Mouse (Mus musculus) neural tube, embryonic 15.5 days (tissue): Measurements from ENCODE around the gene Olfr955. TPM values are rescaled to one million over a fixed set of nuclear protein-coding genes. Genes with fewer than 3 reads are reported as not detected.

Experiments
- ATAC-seq: fragments of 200-750 bp; cut with Nextera tagmentation; 2 replicates; pipeline ENCODE4 v1.8.0; 2017; ENCODE audit warnings: mild to moderate bottlenecking, moderate TSS enrichment, moderate library complexity; ENCODE audit not compliant: low FRiP score
- H3K27ac ChIP-seq: fragments of 300-500 bp; sonication (generic); replicated peaks from 2 replicates; pipeline ENCODE4 v1.5.1; 2015; ENCODE audit warnings: mild to moderate bottlenecking, inconsistent platforms
- H3K27me3 ChIP-seq: fragments of 300-500 bp; sonication (generic); replicated peaks from 2 replicates; pipeline ENCODE4 v1.6.1; 2015; ENCODE audit warnings: inconsistent platforms
- H3K36me3 ChIP-seq: fragments of 300-500 bp; sonication (generic); 2 replicates; pipeline ENCODE4 v1.6.1; 2015; ENCODE audit warnings: inconsistent platforms
- H3K4me1 ChIP-seq: fragments of 300-500 bp; sonication (generic); 2 replicates; pipeline ENCODE4 v1.6.1; 2015; ENCODE audit warnings: inconsistent platforms
- H3K4me2 ChIP-seq: fragments of 300-500 bp; sonication (generic); 2 replicates; pipeline ENCODE4 v1.6.1; 2015; ENCODE audit warnings: inconsistent platforms, mild to moderate bottlenecking, moderate library complexity
- H3K4me3 ChIP-seq: fragments of 300-500 bp; sonication (generic); replicated peaks from 2 replicates; pipeline ENCODE4 v1.5.1; 2015; ENCODE audit warnings: mild to moderate bottlenecking, inconsistent platforms
- H3K9ac ChIP-seq: fragments of 300-500 bp; sonication (generic); replicated peaks from 2 replicates; pipeline ENCODE4 v1.6.1; 2015; ENCODE audit warnings: mild to moderate bottlenecking, inconsistent platforms
- H3K9me3 ChIP-seq: fragments of 300-500 bp; sonication (generic); replicated peaks from 2 replicates; pipeline ENCODE4 v1.6.1; 2016; ENCODE audit warnings: inconsistent platforms
- WGBS: fragments of 180-500 bp; shearing (Covaris S2); methylation state at CpG from one replicate; pipeline ENCODE4 v1.1.7; 2015; ENCODE audit warnings: mixed read lengths; 5-methylcytosine and 5-hydroxymethylcytosine counted together
- polyA plus RNA-seq: library from polyadenylated mRNA; unstranded; fragments of >200 nt; fragmentation: Nextera tagmentation; extraction: Ambion mirVana; gene quantifications from 2 replicates; pipeline ENCODE4 v1.2.1, GENCODE M21; 2015

Gene Olfr955
- polyA plus RNA-seq = not detected in 2 replicates

DNA sequence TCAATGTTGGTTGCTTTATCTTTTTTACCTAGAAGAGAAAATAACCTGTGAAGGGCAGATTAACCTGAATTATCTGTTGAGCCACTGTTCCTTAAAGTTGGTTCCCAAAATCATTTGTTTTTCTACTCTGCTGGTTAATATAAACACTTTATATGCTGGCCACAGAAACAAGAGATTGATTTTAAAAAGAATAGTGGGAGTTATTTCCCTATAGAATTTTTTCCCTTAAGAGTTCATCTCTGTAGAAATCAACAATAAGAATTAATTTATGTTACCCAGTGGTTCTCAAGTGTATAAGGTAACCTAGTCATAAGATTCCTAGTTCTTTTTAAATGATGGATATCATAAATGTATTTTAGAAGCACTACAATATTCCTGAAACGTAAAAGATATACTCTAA, at the start of gene Olfr955:
Olfr955 (minus strand) TSS at position 101 of the 400 bp plus-strand sequence.
- Histone ChIP-seq H3K9me3 (no peaks in the 10 kb centered on the region), H3K27me3 (no peaks in the 10 kb centered on the region), H3K4me3 (no peak within 1 kb of the TSS), H3K36me3 (no peaks in the 10 kb centered on the region), H3K4me1 (no peaks in the 10 kb centered on the region), H3K4me2 (no peak within 1 kb of the TSS), H3K27ac (no peak within 1 kb of the TSS), H3K9ac (no peak within 1 kb of the TSS)
- WGBS = 54% methylated on average over 1 of the region's 1 CpGs
- no peak for ATAC-seq

- no peak for ATAC-seq
- Histone ChIP-seq H3K36me3 (no peaks in the 10 kb centered on the region), H3K27ac (no peak overlapping the region), H3K4me1 (no peaks in the 10 kb centered on the region), H3K4me3 (no peak overlapping the region), H3K9ac (no peak overlapping the region), H3K9me3 (no peaks in the 10 kb centered on the region), H3K27me3 (no peaks in the 10 kb centered on the region), H3K4me2 (no peak overlapping the region)
Measured at GRCm38 (mm10) chr9:39518595-39518994, 46.9 kb upstream of the Olfr955 start.

DNA sequence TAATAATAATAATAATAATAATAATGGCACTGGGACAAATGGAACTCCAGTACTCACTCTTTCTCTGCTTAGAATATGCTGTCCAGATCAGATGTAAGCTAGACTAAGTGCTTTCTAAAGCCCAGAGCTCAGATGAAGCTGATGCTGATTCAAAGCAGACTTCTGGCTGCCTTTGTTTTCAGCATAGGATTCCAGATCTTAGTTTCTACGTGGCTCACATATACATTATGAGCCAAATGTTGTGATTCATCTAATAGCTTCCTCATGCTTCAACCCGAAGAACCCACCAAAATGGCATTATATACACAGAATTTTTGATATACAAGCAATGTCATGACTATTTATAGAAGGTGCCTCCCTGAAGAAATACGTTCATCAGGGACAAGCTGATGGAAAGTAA, 43.8 kb upstream of the Olfr955 start, which contains the start of gene Olfr957:
Olfr957 (minus strand) TSS at position 279 of the 400 bp plus-strand sequence.
- no peaks in the 10 kb centered on the region for H3K36me3 ChIP-seq
- ATAC-seq = no peak
- no peaks in the 10 kb centered on the region for H3K9me3 ChIP-seq
- H3K27me3 ChIP-seq = no peaks in the 10 kb centered on the region
- H3K4me1 ChIP-seq = no peaks in the 10 kb centered on the region
- H3K9ac ChIP-seq = no peak within 1 kb of the TSS
- H3K4me2 ChIP-seq = no peak within 1 kb of the TSS
- no peak within 1 kb of the TSS for H3K4me3 ChIP-seq
- 84% methylated on average over 3 of the region's 3 CpGs for WGBS
- H3K27ac ChIP-seq = no peak within 1 kb of the TSS

DNA sequence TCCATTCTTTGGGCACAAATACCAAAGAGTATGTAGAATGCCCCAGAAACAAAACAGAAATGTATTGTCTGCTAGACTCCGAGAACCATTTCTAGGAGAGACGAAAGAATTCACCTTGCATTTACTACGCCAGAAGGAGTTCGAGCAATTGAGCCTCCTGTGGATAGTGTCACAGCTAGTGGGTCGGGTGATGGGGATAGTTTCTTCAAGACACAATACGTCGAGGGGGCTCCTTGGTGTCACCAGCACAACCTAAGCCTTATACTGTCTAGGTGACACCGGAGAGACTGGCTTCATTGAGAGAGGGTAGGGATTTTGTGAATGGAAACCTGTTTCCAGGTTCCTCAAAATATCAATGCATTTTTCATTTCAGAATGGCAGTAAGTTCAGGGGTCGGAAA, 37.7 kb upstream of the Olfr955 start:
- H3K9ac ChIP-seq = no peak overlapping the region
- H3K4me1 ChIP-seq = no peaks in the 10 kb centered on the region
- no peak overlapping the region for H3K4me3 ChIP-seq
- no peaks in the 10 kb centered on the region for H3K36me3 ChIP-seq
- no peak overlapping the region for H3K27ac ChIP-seq
- no peaks in the 10 kb centered on the region for H3K9me3 ChIP-seq
- H3K27me3 ChIP-seq = no peaks in the 10 kb centered on the region
- no peak overlapping the region for H3K4me2 ChIP-seq
- ATAC-seq = 0 out of 2 replicates have a peak, but pooled peaks have one; percentile 57
- 82% methylated on average over 9 of the region's 9 CpGs for WGBS

DNA sequence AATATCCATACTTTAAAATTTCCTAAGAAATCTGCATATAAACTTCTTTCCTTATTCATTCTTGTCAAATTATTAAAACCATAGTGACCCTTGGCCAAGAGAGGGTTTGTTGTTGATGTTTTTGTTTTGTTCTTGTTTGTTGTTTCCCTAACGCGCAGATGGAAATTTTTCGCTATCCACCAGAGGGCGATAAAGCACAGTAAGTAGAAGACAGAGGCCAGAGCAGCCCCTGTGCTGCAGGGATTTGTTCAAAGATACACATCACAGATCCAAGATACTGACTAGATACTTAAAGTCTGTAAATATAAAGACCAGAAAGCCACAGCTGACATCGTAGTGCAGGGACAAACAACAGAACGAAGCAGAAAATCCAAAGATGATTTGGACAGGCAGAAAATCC, 37.3 kb upstream of the Olfr955 start:
- no peaks in the 10 kb centered on the region for H3K36me3 ChIP-seq
- H3K4me2 ChIP-seq = no peak overlapping the region
- H3K9me3 ChIP-seq = no peaks in the 10 kb centered on the region
- 9% methylated on average over 6 of the region's 6 CpGs for WGBS
- no peaks in the 10 kb centered on the region for H3K4me1 ChIP-seq
- H3K9ac ChIP-seq = no peak overlapping the region
- ATAC-seq = peak; percentile 85; the same call in 1 of the 2 replicates
- no peak overlapping the region for H3K27ac ChIP-seq
- H3K27me3 ChIP-seq = no peaks in the 10 kb centered on the region
- H3K4me3 ChIP-seq = no peak overlapping the region

GRCm38 (mm10) chr9:39493895-39494294, 22.2 kb upstream of the Olfr955 start, which contains the start of gene Olfr44:
Gene Olfr44 (minus strand): TSS chr9:39493995.
- Histone ChIP-seq H3K9ac (no peak within 1 kb of the TSS), H3K4me2 (no peak within 1 kb of the TSS), H3K4me1 (no peaks in the 10 kb centered on the region), H3K9me3 (no peaks in the 10 kb centered on the region), H3K27ac (no peak within 1 kb of the TSS), H3K27me3 (no peaks in the 10 kb centered on the region), H3K36me3 (no peaks in the 10 kb centered on the region), H3K4me3 (no peak within 1 kb of the TSS)
- ATAC-seq = no peak
- 95% methylated on average over 2 of the region's 2 CpGs for WGBS

DNA sequence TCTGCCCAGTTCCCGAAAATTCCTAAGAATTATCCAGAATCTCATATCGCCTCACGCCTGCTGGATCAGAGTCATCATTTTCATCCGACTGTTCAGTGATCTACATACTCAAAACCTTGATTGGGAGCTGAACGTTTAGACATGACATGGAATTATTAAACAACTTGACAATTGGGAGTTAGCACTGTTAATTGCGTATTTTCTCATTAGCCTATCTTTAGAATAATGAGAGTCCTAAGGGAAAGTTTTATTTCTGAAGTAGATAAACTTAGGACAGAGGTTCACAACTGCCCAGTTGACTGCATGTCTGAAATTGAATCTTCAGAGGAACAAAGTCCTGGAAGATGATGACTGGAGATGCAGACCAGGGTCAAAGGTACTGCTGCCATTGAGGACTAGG, 15.3 kb downstream of the Olfr955 start, which contains the start of gene Olfr954:
Olfr954 (plus strand) TSS at position 301 of the 400 bp plus-strand sequence.
- Histone ChIP-seq H3K27ac (no peak within 1 kb of the TSS), H3K36me3 (no peaks in the 10 kb centered on the region), H3K27me3 (no peaks in the 10 kb centered on the region), H3K9ac (no peak within 1 kb of the TSS), H3K4me1 (no peaks in the 10 kb centered on the region), H3K9me3 (no peaks in the 10 kb centered on the region), H3K4me2 (no peak within 1 kb of the TSS), H3K4me3 (no peak within 1 kb of the TSS)
- no peak for ATAC-seq
- WGBS = 90% methylated on average over 6 of the region's 6 CpGs

GRCm38 (mm10) chr9:39427048-39427447, 44.7 kb downstream of the Olfr955 start, which contains the start of gene Olfr952:
Gene Olfr952 (minus strand): TSS chr9:39427148.
- Histone ChIP-seq H3K27ac (no peak within 1 kb of the TSS), H3K27me3 (no peaks in the 10 kb centered on the region), H3K4me3 (no peak within 1 kb of the TSS), H3K9ac (no peak within 1 kb of the TSS), H3K9me3 (no peaks in the 10 kb centered on the region), H3K4me2 (no peak within 1 kb of the TSS), H3K36me3 (no peaks in the 10 kb centered on the region), H3K4me1 (no peaks in the 10 kb centered on the region)
- ATAC-seq = no peak

Other genes starting within 250 kb of the Olfr955 start
- not detected in 2 replicates for gene Olfr1537, start 221.9 kb downstream of the Olfr955 start, polyA plus RNA-seq
- not detected in 2 replicates for gene Olfr945, start 195.1 kb downstream of the Olfr955 start, polyA plus RNA-seq
- gene Olfr948, start 145.9 kb downstream of the Olfr955 start, polyA plus RNA-seq = not detected in 2 replicates
- gene Olfr951, start 84.5 kb downstream of the Olfr955 start, polyA plus RNA-seq = not detected in 2 replicates
- not detected in 2 replicates for gene Olfr952, start 44.8 kb downstream of the Olfr955 start, polyA plus RNA-seq
- not detected in 2 replicates for gene Olfr954, start 15.2 kb downstream of the Olfr955 start, polyA plus RNA-seq
- not detected in 2 replicates for gene Olfr44, start 22.1 kb upstream of the Olfr955 start, polyA plus RNA-seq
- gene Olfr957, start 43.9 kb upstream of the Olfr955 start, polyA plus RNA-seq = not detected in 2 replicates
- gene Olfr958, start 82.1 kb upstream of the Olfr955 start, polyA plus RNA-seq = not detected in 2 replicates
- 0.05 TPM in 1 of 2 replicates, not detected in the other for gene Olfr959, start 103.6 kb upstream of the Olfr955 start, polyA plus RNA-seq
- 169 and 187 TPM in 2 replicates for gene AW551984, start 132.5 kb upstream of the Olfr955 start, polyA plus RNA-seq
- not detected in 2 replicates for gene Olfr148, start 138.7 kb upstream of the Olfr955 start, polyA plus RNA-seq
- not detected in 2 replicates for gene Olfr960, start 149.4 kb upstream of the Olfr955 start, polyA plus RNA-seq
- not detected in 2 replicates for gene Olfr961, start 173.1 kb upstream of the Olfr955 start, polyA plus RNA-seq
- not detected in 2 replicates for gene Olfr963, start 195.3 kb upstream of the Olfr955 start, polyA plus RNA-seq
- gene Olfr149, start 235.2 kb upstream of the Olfr955 start, polyA plus RNA-seq = not detected in 2 replicates
- not detected in 2 replicates for gene Olfr965, start 239.4 kb upstream of the Olfr955 start, polyA plus RNA-seq